Mouse (Mus musculus) lung, adult 2 months (tissue): ENCODE measurements around the gene Fgf13. TPM values are rescaled to one million over a fixed set of nuclear protein-coding genes. Genes with fewer than 3 reads are reported as not detected.

Experiments
- DNase-seq: peaks from one replicate; pipeline ENCODE4 v3.0.0; 2022
- H3K4me1 ChIP-seq: fragments of 200-500 bp; 2 replicates; pipeline ENCODE4 v1.6.1; 2011; ENCODE audit warnings: low read length; ENCODE audit not compliant: control insufficient read depth, insufficient read depth
- H3K4me3 ChIP-seq: fragments of 200-500 bp; replicated peaks from 2 replicates; pipeline ENCODE3; 2011; ENCODE audit warnings: low read depth, mild to moderate bottlenecking, control low read depth, low read length; ENCODE audit errors: extremely low read depth
- CTCF ChIP-seq: fragments of 200-500 bp; IDR thresholded peaks from 2 replicates; pipeline ENCODE4 v1.5.1; 2011; ENCODE audit warnings: mild to moderate bottlenecking, low read length, control low read depth; ENCODE audit not compliant: insufficient read depth
- POLR2A ChIP-seq: fragments of 200-500 bp; IDR thresholded peaks from 2 replicates; pipeline ENCODE4 v1.6.1; 2011; ENCODE audit warnings: low read depth, mild to moderate bottlenecking, control low read depth, low read length, borderline replicate concordance; ENCODE audit errors: extremely low read depth
- WGBS: fragments of 180-500 bp; shearing (Covaris S2); methylation state at CpG from one replicate; pipeline ENCODE4 v1.1.7; 2018; 5-methylcytosine and 5-hydroxymethylcytosine counted together
- polyA plus RNA-seq: library from polyadenylated mRNA; depleted of rRNA; stranded (reverse); fragments of >200 nt; gene quantifications from 2 replicates; pipeline ENCODE4 v1.2.3, GENCODE M21; 2012

Gene Fgf13
- polyA plus RNA-seq, 1 experiment, result 0.89 TPM

GRCm38 (mm10) chrX:59201146-59201545, 366.7 kb downstream of the Fgf13 start:
- no peaks in the 10 kb centered on the region for H3K4me1 ChIP-seq
- no peak for TF ChIP-seq POLR2A
- no peak for TF ChIP-seq CTCF
- no peak for DNase-seq
- no peak overlapping the region for H3K4me3 ChIP-seq

GRCm38 (mm10) chrX:59194149-59194548, 373.7 kb downstream of the Fgf13 start:
- no peak overlapping the region for H3K4me3 ChIP-seq
- DNase-seq, result no peak
- 76% methylated on average over 4 of the region's 4 CpGs for WGBS
- TF ChIP-seq CTCF (no peak), POLR2A (no peak)
- H3K4me1 ChIP-seq, result no peaks in the 10 kb centered on the region

- H3K4me3 ChIP-seq, result no peak overlapping the region
- 72% methylated on average over 4 of the region's 4 CpGs for WGBS
- no peak for DNase-seq
- TF ChIP-seq CTCF (no peak), POLR2A (no peak)
- H3K4me1 ChIP-seq, result no peaks in the 10 kb centered on the region
These were observed 380.9 kb downstream of the Fgf13 start for GRCm38 (mm10) chrX:59186922-59187321.

- H3K4me3 ChIP-seq, result no peak overlapping the region
- TF ChIP-seq POLR2A (no peak), CTCF (no peak)
- no peaks in the 10 kb centered on the region for H3K4me1 ChIP-seq
- 65% methylated on average over 4 of the region's 4 CpGs for WGBS
- no peak for DNase-seq
These were observed 385.5 kb downstream of the Fgf13 start for GRCm38 (mm10) chrX:59182323-59182722.

GRCm38 (mm10) chrX:59179627-59180026, 388.2 kb downstream of the Fgf13 start:
- no peak for TF ChIP-seq POLR2A
- no peak for TF ChIP-seq CTCF
- H3K4me1 ChIP-seq, result no peaks in the 10 kb centered on the region
- no peak for DNase-seq
- 67% methylated on average over 4 of the region's 4 CpGs for WGBS
- H3K4me3 ChIP-seq, result no peak overlapping the region

- TF ChIP-seq CTCF (no peak), POLR2A (no peak)
- 32% methylated on average over 3 of the region's 3 CpGs for WGBS
- DNase-seq, result no peak
- Histone ChIP-seq H3K4me3 (no peak overlapping the region), H3K4me1 (no peaks in the 10 kb centered on the region)
These were observed 388.7 kb downstream of the Fgf13 start for GRCm38 (mm10) chrX:59179081-59179596.

GRCm38 (mm10) chrX:59177653-59178052, 390.2 kb downstream of the Fgf13 start:
- Histone ChIP-seq H3K4me1 (no peaks in the 10 kb centered on the region), H3K4me3 (no peak overlapping the region)
- TF ChIP-seq POLR2A (no peak), CTCF (no peak)
- DNase-seq, result no peak
- WGBS, result 51% methylated on average over 3 of the region's 3 CpGs

- no peak for DNase-seq
- no peak overlapping the region for H3K4me3 ChIP-seq
These were observed 395.7 kb downstream of the Fgf13 start for GRCm38 (mm10) chrX:59172200-59172599.

GRCm38 (mm10) chrX:59166763-59167162, 401.1 kb downstream of the Fgf13 start:
- no peak for DNase-seq
- TF ChIP-seq POLR2A (no peak), CTCF (no peak)

More at GRCm38 (mm10) chrX:59172200-59172599, 395.7 kb downstream of the Fgf13 start:
- TF ChIP-seq CTCF (no peak), POLR2A (no peak)
- 2% methylated on average over 1 of the region's 1 CpGs for WGBS
- H3K4me1 ChIP-seq, result no peaks in the 10 kb centered on the region

GRCm38 (mm10) chrX:59141947-59142346, 425.9 kb downstream of the Fgf13 start:
- no peak overlapping the region for H3K4me3 ChIP-seq
- WGBS, result 42% methylated on average over 2 of the region's 2 CpGs
- no peak for DNase-seq
- no peak for TF ChIP-seq POLR2A
- TF ChIP-seq CTCF, result no peak
- no peaks in the 10 kb centered on the region for H3K4me1 ChIP-seq

More at GRCm38 (mm10) chrX:59166763-59167162, 401.1 kb downstream of the Fgf13 start:
- Histone ChIP-seq H3K4me1 (no peaks in the 10 kb centered on the region), H3K4me3 (no peak overlapping the region)
- 79% methylated on average over 2 of the region's 2 CpGs for WGBS
